Mouse (Mus musculus): ENCODE data around the gene Rab3a.
A peak's percentile ranks its signal among the peaks of the same experiment; 100 is the strongest.

Gene Rab3a

DNA sequence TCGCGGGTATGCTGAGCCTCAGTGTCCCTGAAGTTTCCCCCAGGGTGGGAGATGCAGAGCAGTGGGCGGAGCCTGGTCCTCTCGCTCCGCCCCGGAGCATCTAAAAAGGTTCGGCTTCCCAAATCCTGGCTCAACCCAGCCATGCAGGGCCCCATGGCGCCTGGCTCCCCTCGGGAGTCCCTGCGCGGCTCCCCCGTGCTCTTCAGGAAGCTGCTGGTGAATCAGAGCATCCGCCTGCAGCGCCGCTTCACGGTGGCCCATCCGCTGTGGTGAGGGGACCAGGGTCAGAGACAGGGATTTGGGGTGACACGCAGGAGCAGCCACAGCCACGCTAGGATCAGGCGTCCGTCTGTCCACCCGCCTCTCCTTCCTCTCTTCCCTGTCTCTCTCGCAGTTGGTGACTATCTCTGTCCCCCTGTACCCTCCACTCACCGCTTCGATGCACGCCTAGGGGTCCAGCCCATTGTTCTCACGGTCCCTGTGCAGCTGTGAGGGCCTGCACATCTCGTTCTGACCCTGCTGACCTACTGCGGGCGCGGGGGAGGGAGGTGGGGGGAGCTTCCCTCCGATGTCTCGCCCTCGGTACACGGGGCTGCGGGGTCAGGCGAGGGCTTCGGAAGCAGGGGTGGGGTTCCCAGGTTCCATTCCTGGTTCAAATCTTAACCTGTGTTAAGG, 11.4 kb upstream of the Rab3a start:
- peak; percentile 48 to 57 for DNase-seq

DNA sequence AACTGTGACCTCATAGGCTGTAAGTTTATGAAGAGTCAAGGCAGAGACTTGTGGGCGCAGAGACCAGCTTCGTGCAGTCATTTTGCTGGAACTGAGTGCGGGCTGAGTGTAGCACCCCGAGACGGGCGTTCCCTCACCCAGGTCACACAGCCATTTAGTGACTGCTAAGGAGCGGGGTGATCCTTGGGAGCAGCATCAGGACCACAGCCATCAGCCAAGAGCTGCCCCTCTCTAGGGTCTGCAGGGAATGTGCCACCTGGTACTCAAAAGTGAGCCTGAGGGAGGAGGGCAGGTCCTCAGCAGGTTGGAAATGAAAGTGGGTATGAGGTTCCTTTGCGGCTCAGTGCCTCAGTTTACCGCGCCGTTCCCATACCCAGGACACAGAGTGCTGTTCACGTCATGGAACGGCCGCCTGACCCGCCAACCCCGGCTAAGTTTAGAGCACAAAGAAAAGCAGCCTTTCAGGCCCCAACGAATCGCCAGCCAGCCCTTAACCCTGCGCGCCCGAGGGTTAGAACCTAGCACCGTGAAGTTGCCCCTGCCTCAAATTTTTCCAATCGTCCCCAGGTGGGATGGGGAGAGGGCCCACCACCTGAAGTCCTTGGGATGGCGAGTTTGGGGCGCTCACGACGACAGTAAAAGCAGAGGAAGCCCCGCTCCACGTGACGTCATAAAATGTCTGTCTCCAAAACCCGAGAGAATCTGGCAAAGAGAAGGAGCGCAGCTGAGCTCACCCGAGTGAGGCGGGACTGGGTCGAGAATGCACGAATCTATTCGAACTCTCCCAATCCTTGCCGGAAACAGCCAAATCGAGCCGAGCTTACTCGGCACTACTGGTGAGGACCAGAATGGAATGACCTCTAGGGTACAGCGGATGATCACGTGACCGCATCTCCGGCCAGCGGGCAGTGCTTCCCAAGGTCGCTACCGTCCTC, 10.6 kb upstream of the Rab3a start:
- peak; percentile 54 to 61 for DNase-seq

DNA sequence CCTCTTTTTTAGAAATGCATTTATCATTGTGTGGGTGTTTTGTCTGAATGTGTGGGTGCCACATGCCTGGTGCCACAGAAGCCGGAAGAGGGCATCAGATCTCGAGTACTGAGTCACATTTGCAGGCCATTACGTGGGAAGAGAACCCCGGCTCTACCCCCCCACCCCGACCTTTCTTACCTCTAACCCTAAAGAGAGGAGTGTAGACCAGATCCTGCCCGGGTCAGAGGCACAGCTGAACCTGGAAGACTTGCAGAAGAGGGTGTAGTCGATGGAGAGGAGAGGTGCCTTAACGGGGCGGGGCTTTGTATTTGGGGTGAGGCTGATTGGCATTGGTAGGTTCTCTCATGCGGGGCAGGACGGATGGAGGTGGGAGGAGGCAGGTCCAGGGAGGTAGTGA, 9.7 kb upstream of the Rab3a start:
- DNase-seq: peak; percentile 53 to 56

DNA sequence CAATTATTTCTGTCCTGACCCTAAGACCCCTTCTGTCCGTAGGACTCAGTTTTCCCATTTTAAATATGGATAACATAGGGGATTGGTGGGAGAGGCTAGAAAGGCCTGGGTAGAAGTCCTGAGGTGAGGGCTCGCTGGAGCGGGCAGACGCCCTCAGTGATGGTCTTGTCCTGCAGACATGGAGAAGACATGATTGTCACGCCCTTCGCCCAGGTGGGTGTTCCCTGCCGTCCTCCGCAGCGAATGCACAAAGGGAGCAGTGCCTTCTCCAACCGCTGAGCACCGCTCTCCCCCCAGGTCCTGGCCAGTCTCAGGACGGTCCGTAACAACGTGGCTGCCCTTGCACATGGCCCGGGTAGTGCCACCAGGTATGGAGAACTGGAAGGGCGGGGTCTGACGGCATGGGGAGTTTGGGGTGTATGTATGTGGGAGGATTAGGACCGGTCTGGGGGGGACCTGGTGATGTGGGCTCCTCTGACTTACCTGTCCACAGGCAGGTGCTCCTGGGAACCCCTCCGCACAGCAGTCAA, 8.7 kb upstream of the Rab3a start:
- DNase-seq: no peak

DNA sequence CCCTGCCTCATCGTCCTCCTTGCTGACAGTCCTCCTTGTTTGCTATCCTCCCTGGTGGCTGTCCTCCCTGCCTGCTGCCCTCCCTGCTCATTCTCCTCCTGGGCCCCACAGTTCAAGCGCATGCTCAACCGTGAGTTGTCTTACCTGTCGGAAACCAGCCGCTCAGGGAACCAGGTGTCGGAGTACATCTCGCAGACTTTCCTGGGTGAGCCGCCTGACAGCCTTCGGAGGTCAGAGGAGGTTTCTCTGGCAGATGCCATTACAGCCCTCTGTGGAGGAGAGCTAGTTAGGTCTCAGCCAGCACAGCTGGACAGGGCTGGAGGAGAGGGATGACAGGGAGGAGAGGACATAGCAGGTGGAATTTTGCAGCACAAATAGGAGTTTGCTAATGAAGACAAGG, 7.8 kb upstream of the Rab3a start:
- DNase-seq: no peak

- no peak for DNase-seq
These were observed 7.1 kb upstream of the Rab3a start for GRCm38 (mm10) chr8:70747211-70747890.

GRCm38 (mm10) chr8:70748246-70749096, 6.0 kb upstream of the Rab3a start:
- DNase-seq: no peak

GRCm38 (mm10) chr8:70749097-70749674, 5.3 kb upstream of the Rab3a start:
- no peak for DNase-seq

DNA sequence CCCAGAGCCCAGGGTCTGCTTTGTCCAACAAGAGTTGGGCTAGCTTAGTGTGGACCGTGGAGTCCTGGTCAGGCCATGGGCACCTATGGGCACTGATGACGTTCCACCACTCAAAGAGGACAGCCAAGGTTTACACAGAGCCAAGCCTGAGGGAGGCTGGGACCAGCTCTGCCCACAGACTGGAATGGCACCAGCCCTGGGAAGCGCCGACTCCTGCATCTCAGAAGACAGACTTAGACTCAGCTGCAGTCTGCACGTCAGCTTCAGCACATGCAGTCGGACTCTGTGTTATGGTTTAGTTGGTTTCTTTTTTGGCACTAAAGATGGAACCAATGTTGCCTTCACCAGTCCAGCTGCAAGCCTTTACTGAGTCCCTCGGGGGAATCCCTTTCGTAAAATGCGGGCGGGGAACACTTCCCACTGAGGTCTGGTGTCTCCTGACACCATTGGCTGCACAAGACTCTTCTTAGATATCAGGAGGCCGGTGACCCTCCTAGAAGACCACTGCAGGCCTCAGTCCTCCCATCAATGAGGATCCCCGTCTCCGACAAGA, 4.3 kb upstream of the Rab3a start:
- DNase-seq: no peak

- DNase-seq: peak; percentile 85 to 88
These were observed 2.3 kb upstream of the Rab3a start for GRCm38 (mm10) chr8:70752000-70752764.

GRCm38 (mm10) chr8:70753151-70753550, 1.3 kb upstream of the Rab3a start:
- peak; percentile 79 to 81 for DNase-seq

GRCm38 (mm10) chr8:70754871-70755660, 587 bp downstream of the Rab3a start:
- no peak for DNase-seq

DNA sequence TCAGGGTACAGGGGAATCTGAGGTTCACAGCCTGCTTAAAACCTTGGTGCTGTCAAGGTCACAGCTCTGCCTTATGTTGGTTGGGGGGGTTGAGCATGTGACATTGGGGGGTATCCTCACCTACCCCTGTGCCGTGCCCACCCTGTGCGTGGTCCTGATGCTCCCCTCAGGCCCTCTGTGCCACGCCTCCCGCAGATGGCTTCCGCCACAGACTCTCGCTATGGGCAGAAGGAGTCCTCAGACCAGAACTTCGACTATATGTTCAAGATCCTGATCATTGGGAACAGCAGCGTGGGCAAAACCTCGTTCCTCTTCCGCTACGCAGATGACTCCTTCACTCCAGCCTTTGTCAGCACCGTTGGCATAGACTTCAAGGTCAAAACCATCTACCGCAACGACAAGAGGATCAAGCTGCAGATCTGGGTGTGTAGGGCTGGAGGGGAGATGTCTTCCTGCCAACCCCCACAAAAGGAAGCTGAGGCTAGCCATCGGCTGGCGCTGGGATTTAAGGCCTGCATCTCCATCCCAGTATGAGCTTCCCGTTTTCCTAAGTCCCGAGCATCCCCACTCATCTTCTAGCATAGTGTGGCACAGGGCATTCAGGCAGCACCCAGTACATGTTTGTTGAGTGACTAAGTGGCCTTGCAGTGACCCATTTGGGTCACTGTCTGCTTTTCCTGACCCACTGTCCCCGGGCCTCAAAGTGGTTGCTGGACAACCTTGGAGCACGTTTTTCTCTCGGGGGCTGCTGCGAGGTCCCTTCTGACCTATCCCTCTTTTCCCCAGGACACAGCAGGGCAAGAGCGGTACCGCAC, 1.4 kb downstream of the Rab3a start:
- DNase-seq: no peak

- no peak for DNase-seq
These were observed 2.1 kb downstream of the Rab3a start for GRCm38 (mm10) chr8:70756476-70757040.

DNA sequence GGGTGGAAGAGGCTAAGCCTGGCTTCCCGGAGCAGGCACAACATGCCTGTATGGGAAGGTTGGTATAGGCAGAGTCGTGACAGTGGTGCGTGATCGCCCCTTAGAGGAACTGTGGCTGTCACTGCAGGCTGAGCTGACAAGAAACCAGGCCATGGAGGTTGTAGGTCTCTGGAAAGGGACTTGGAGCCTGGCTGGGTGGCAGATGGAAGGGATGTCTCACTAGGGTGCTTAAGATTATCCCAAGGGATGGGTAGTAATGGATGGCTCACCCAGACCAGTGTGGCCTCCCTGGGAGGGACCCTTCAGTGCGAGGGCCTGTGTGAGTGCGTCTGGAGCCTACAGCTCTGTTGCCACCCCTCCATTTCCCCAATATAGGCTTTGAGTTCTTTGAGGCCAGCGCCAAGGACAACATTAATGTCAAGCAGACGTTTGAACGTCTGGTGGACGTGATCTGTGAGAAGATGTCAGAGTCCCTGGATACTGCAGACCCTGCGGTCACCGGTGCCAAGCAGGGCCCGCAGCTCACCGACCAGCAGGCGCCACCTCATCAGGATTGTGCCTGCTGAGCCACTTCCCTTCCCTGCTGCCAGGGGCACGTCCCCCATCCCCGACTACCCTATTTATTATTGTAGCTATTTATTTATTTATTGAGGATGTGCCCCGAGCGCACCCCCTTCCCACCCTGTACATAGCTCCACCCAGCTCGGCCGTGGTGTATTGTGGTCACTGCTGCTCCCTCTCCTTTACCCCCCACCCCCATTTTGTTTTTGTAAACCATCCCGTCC, 3.2 kb downstream of the Rab3a start:
- DNase-seq: peak; percentile 47 to 54

DNA sequence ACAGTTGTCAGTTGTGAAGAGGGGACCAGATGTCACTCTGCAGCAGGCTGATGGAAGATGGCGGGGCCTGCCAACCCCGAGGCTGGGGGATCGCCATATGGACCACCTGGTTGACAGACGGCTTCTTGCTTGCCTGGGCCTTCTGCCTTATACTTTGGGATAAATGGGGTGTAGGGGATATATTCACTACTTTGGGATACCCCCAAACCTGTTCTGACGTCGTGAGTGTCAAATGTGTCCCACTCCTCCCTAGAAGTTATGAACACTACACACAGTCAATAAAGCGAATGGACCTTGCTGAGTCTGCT, 3.8 kb downstream of the Rab3a start:
- no peak for DNase-seq

GRCm38 (mm10) chr8:70758616-70759561, 4.4 kb downstream of the Rab3a start:
- DNase-seq: no peak
